In genomic region chr17:65700060-65700459, GRCm38 (mm10) we compare ENCODE assay signal across 11 mouse cellular contexts. TPM values are rescaled to one million over a fixed set of nuclear protein-coding genes. Genes with fewer than 3 reads are reported as not detected.
A peak's percentile ranks its signal among the peaks of the same experiment; 100 is the strongest.
DNase-seq lines count a peak whose midpoint lies in the region; ATAC-seq and TF ChIP-seq lines count a peak whose summit lies in the region.
"Had no signal": no experiment of that assay in that cellular context is flagged by ENCODE, and none has a peak within 500 bp of the region (broad histone marks: within the 10 kb centered on the region; RNA-seq: fewer than 3 reads in every experiment).

No protein-coding gene starts in this region.

- WGBS in hindbrain, embryonic 11.5 days, result 51% methylated on average over 4 of the region's 4 CpGs
- 23% methylated on average over 4 of the region's 4 CpGs for WGBS in midbrain, embryonic 15.5 days
- WGBS in heart, embryonic 11.5 days (ENCODE audit: insufficient replicate concordance), result 81% methylated on average over 4 of the region's 4 CpGs

- peak; percentile 79 for ATAC-seq in hindbrain, embryonic 11.5 days (ENCODE audit: low FRiP score)
- peak; percentile 73 for ATAC-seq in midbrain, embryonic 15.5 days (replicated peaks)
- no peak for ATAC-seq in heart, embryonic 11.5 days (replicated peaks; ENCODE audit: insufficient number of reproducible peaks, low FRiP score, low TSS enrichment)

- peak overlapping the region; percentile 68 for H3K27ac ChIP-seq in hindbrain, embryonic 11.5 days (ENCODE audit: low read depth, low read length)
- peak overlapping the region; percentile 77 for H3K27ac ChIP-seq in midbrain, embryonic 15.5 days
- H3K27ac ChIP-seq in heart, embryonic 11.5 days (ENCODE audit: low read depth, low read length), result no peak overlapping the region

- no peaks in the 10 kb centered on the region for H3K9me3 ChIP-seq in hindbrain, embryonic 11.5 days (ENCODE audit: control insufficient read depth, low read length)
- H3K9me3 ChIP-seq in midbrain, embryonic 15.5 days, result no peaks in the 10 kb centered on the region
- H3K9me3 ChIP-seq in heart, embryonic 11.5 days (replicated peaks; ENCODE audit: control insufficient read depth, low read length), result no peaks in the 10 kb centered on the region
- H3K9me3 ChIP-seq: megakaryocyte, embryonic 14.5 days had no signal

- no peak overlapping the region for H3K4me2 ChIP-seq in hindbrain, embryonic 11.5 days (replicated peaks; ENCODE audit: low read depth, low read length)
- no peak overlapping the region for H3K4me2 ChIP-seq in midbrain, embryonic 15.5 days
- H3K4me2 ChIP-seq in heart, embryonic 11.5 days, result no peak overlapping the region

- H3K4me3 ChIP-seq in hindbrain, embryonic 11.5 days (ENCODE audit: low read depth, low read length), result no peak overlapping the region
- no peak overlapping the region for H3K4me3 ChIP-seq in midbrain, embryonic 15.5 days
- no peak overlapping the region for H3K4me3 ChIP-seq in heart, embryonic 11.5 days (ENCODE audit: low read depth, low read length)
- H3K4me3 ChIP-seq: megakaryocyte, embryonic 14.5 days had no signal

- no peaks in the 10 kb centered on the region for H3K36me3 ChIP-seq in hindbrain, embryonic 11.5 days (ENCODE audit: control insufficient read depth, insufficient read depth, low read length)
- no peaks in the 10 kb centered on the region for H3K36me3 ChIP-seq in midbrain, embryonic 15.5 days (replicated peaks)
- H3K36me3 ChIP-seq in heart, embryonic 11.5 days (ENCODE audit: control insufficient read depth, insufficient read depth, low read length), result no peaks in the 10 kb centered on the region

- peak; percentile 50 for DNase-seq in R1 (ENCODE audit: low read depth, low spot score)
- DNase-seq in brain, embryonic 14.5 days (ENCODE audit: low read depth), result peak; percentile 93
- peak; percentile 66 for DNase-seq in hindbrain, embryonic 11.5 days (ENCODE audit: low spot score)
- DNase-seq in right cerebral cortex, adult 2 months (ENCODE audit: low spot score in 2 of 2), result no peak
- no peak for DNase-seq in right cerebral cortex, adult 18-20 months
- DNase-seq: lung, adult 2 months; thymus, postnatal 36 days had no signal

- no peaks in the 10 kb centered on the region for H3K4me1 ChIP-seq in hindbrain, embryonic 11.5 days (replicated peaks; ENCODE audit: control insufficient read depth, insufficient read depth, low read length)
- H3K4me1 ChIP-seq in midbrain, embryonic 15.5 days, result peaks cover 20% of the 10 kb centered on the region
- no peaks in the 10 kb centered on the region for H3K4me1 ChIP-seq in heart, embryonic 11.5 days (ENCODE audit: control insufficient read depth, insufficient read depth, low read length)

- H3K9ac ChIP-seq in hindbrain, embryonic 11.5 days (ENCODE audit: low read depth, low read length), result no peak overlapping the region
- no peak overlapping the region for H3K9ac ChIP-seq in midbrain, embryonic 15.5 days
- H3K9ac ChIP-seq in heart, embryonic 11.5 days (ENCODE audit: low read depth, low read length), result no peak overlapping the region

- TF ChIP-seq CTCF in brain, embryonic 14.5 days (IDR thresholded peaks at IDR 0.05; ENCODE audit: borderline replicate concordance, extremely low read depth, insufficient read depth, insufficient read length), result no peak

- H3K27me3 ChIP-seq in hindbrain, embryonic 11.5 days (ENCODE audit: control insufficient read depth, insufficient read depth, low read length), result no peaks in the 10 kb centered on the region
- H3K27me3 ChIP-seq in midbrain, embryonic 15.5 days (replicated peaks), result no peaks in the 10 kb centered on the region
- no peaks in the 10 kb centered on the region for H3K27me3 ChIP-seq in heart, embryonic 11.5 days (ENCODE audit: control insufficient read depth, insufficient read depth, low read length)
- H3K27me3 ChIP-seq: megakaryocyte, embryonic 14.5 days had no signal

- TF ChIP-seq POLR2A in brain, embryonic 14.5 days (IDR thresholded peaks at IDR 0.05; ENCODE audit: borderline replicate concordance, extremely low read depth, insufficient read depth, insufficient read length, poor library complexity, severe bottlenecking), result no peak

RNA-seq across cellular contexts. Expression of gene Txndc2, which starts 58.1 kb away (rescaled TPM):
- polyA plus RNA-seq in brain, embryonic 14.5 days (2012; rRNA removed), result 0.10 and 0.11 TPM in 2 replicates
- polyA plus RNA-seq in hindbrain, embryonic 11.5 days (2014; fragmentation: Nextera tagmentation; extraction: Ambion mirVana), result 0.10 TPM in 1 of 2 replicates, not detected in the other
- polyA plus RNA-seq in midbrain, embryonic 15.5 days (2015; fragmentation: Nextera tagmentation; extraction: Ambion mirVana), result 0.09 TPM in 1 of 2 replicates, not detected in the other
- polyA plus RNA-seq in heart, embryonic 11.5 days (2014; fragmentation: Nextera tagmentation; extraction: Ambion mirVana), result not detected in 2 replicates
- polyA plus RNA-seq: limb, embryonic 11.5 days had no signal

Comparison
In these comparisons a context has a peak if more than half of its experiments do, and no peak if none do; other contexts are left out.
1. DNase-seq: peak in R1 (single experiment), brain, embryonic 14.5 days (single experiment) and hindbrain, embryonic 11.5 days (single experiment); none in right cerebral cortex, adult 2 months (0 of 2) and right cerebral cortex, adult 18-20 months (single experiment).